Mouse (Mus musculus) erythroid progenitor cell, adult 5-6 weeks (primary cell): ENCODE measurements around the gene Tex19.1. TPM values are rescaled to one million over a fixed set of nuclear protein-coding genes. Genes with fewer than 3 reads are reported as not detected.
"Not testable (repeated sequence)": the region's sequence is repeated elsewhere in the genome, so short reads cannot be mapped to it uniquely, and the experiment has no call there.

Source experiments
- ATAC-seq: replicated peaks from 2 replicates; pipeline ENCODE4 v1.8.0; 2016; ENCODE audit warnings: moderate number of reproducible peaks, mild to moderate bottlenecking, moderate TSS enrichment, inconsistent platforms; ENCODE audit not compliant: poor library complexity, low FRiP score, severe bottlenecking
- total RNA-seq, 2 experiments: library from RNA; stranded (forward) in 1 of 2; stranded (reverse) in 1 of 2; fragments of 150-400 nt in 1 of 2; fragments of 186-747, 209-891 nt in 1 of 2; gene quantifications; 2 replicates each; pipeline versions ENCODE4 v1.2.3 to v1.2.4; 2015 to 2017; ENCODE audit warnings: low replicate concordance in 2 of 2

The Tex19.1 gene
- not detected in 2 replicates for total RNA-seq (2015; ENCODE audit: low replicate concordance)
- not detected in 2 replicates for total RNA-seq (2017; ENCODE audit: low replicate concordance)

GRCm38 (mm10) chr11:121145865-121146264 is at the start of gene Tex19.1:
Gene Tex19.1, plus strand, starts transcription at chr11:121146143.
- ATAC-seq, result no peak

DNA sequence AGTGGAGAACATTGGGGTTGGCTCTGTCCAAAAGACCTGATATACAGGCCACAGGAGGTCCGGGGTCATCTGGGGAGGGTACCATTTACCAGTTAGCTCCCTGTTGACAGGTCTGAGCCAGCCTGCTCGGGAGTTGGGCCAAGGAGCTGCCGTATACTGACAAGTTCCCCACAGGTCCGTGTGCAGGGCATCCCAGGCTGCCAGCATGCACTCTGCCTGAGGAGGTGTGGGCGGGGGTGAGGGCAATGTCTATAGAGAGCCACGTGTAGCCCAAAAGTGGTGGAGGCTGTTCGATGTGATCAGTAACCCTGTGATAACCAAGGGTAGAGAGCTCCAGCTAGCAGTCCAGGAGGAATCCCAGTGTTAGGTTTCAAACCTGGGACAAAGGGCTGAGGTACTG is 46.2 kb upstream of the Tex19.1 start:
- ATAC-seq, result no peak

DNA sequence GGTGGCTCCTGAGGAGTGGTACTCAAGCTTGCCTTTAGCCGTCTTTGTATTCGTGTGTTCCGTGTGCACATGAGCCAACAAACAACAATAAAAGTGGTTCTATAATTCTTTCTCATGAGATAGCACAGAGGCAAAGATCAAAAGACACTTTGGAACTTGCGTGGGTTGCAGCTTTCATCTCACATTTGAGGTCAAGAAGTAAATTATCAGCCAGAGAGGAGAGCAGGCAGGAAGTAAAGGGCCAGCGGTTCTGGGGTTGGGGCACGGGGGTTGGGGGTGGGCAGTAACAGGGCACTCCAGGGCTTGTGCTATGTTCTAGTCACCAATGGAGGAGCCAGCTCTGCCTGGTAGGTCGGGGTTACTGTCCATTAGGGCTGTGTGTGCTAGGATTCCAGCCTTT is 45.3 kb upstream of the Tex19.1 start:
- no peak for ATAC-seq

DNA sequence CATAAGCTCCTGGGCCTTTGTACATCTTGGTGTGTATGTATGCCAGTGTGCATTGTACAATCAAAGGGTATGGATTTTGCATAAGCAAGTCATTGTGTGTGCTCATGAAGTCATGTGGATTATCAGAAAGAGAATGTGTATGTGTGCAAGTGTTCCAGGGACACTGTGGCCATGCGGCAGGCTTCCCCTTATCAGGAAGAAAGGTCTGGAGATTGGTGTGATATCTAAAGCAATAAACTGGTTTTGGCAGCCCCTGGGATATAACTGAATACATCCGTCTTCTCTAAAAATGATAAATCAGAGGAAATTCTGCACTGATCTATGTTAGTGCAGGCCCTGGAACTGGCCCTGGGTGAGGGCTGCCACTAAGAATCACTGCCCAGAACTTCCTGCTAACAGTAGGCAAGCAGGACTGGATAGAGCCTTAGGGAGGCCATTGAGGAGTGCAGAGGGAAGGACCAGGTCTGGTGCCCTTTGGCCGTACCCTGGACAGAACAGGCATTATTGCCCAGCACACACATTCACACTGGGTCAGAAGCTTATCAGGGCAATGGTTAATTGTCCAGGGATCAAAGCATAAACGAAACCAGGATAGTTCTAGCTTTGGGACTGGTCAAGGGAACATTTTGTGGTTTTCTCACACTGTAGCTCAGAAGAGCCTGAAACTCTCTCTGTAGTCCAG is 44.7 kb upstream of the Tex19.1 start:
- no peak for ATAC-seq

GRCm38 (mm10) chr11:121107242-121107641 is 38.7 kb upstream of the Tex19.1 start:
- not testable (repeated sequence) for ATAC-seq

- ATAC-seq, result no peak
These were observed 37.9 kb upstream of the Tex19.1 start for GRCm38 (mm10) chr11:121108061-121108460.

DNA sequence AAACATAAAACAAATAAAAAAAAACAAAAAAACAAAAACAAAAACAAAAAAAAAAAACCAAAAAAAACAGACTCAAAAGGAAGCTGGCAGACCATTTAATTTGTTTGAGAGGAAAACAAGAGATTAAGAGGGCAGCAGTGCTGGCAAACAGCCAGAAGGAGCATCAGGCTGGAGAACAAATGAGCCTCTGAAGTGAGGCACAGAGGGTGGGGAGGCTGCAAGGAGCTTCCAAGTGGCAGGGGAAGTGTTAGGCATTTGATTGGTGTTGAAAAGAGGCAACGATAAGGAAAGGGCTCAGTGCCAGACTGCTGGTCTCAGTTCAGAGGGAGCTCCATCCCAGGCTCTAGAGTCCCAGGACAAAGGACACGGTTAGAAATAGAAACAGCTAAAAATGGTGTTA is 36.0 kb upstream of the Tex19.1 start:
- ATAC-seq, result no peak

GRCm38 (mm10) chr11:121111051-121111450 is 34.9 kb upstream of the Tex19.1 start:
- no peak for ATAC-seq

DNA sequence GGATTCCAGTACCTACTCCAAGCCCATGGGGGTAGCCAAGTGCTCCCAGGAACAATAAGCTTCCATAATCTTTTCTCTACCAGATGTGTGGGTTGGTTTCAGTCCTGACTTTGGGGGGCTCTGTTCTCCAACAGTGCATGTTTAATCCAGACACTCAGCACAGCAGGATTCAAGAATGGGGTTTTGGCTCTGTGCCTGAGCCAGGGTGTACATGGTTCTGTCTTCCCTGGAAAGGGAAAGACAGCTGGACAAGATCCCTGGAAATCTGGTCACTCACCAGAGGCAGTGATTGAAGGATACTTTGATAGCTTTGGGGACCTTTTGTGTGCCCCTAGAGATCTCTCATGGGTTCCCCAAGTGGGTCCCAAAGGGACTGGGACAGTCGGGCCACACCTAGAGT is 34.3 kb upstream of the Tex19.1 start:
- ATAC-seq, result no peak

- no peak for ATAC-seq
These were observed 33.7 kb upstream of the Tex19.1 start for GRCm38 (mm10) chr11:121112091-121112775.

- ATAC-seq, result peak; percentile 31; the same call in 1 of the 2 replicates
These were observed 27.8 kb upstream of the Tex19.1 start for GRCm38 (mm10) chr11:121118106-121118505.

DNA sequence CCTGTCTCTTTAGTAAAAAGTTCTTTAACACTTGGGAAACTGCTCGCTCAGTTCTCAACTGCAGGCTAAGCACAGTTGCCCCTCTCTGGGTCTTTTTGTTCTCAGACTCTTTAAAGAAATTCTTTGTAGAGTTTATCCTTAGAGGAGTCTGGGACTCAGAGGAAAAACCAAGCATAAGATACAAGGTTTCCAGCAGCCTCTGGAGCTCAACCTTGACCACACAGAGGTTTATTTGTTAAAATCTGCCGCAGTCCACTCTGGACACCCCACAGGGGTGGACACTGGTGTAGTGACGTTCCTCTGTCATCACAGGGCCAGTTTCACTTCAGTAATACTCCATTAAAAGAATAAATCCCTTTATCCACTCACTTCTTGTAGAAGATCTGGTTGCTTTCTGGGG is 27.4 kb upstream of the Tex19.1 start, which contains the start of gene Tex19.2:
Gene Tex19.2 (minus strand): TSS at position 101 of the 400 bp plus-strand sequence.
- no peak for ATAC-seq

GRCm38 (mm10) chr11:121121151-121121550 is 24.8 kb upstream of the Tex19.1 start:
- ATAC-seq, result no peak

DNA sequence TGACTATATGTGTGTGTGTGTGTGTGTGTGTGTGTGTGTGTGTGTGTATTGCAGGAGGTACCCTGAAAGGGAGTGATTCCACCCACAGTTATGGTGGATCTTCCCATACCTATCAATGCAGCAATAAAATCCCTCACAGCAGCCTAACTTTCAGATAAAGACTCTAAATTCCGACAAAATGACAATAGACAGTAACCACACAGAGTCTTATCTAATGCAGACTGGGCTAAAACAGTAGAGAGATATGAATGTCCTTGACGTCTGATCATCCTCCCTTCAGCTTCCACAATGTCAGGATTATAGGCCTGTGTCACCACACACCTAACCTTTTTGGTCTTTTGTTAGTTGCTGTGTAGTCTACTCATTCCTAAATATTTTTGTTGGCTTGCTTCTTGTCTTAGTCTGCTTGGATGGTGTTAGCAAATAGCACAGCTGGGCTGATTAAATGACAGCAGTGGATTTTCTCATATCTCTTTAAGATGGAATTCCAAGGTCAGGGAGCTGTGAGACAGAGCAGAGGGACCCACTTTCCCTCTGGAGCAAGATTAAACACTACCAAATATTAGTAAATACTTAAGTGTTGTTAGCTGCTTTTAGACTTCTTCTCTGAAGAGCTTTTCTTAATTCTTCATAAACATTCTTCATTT is 23.8 kb upstream of the Tex19.1 start:
- ATAC-seq, result no peak

GRCm38 (mm10) chr11:121123438-121123837 is 22.5 kb upstream of the Tex19.1 start:
- no peak for ATAC-seq

DNA sequence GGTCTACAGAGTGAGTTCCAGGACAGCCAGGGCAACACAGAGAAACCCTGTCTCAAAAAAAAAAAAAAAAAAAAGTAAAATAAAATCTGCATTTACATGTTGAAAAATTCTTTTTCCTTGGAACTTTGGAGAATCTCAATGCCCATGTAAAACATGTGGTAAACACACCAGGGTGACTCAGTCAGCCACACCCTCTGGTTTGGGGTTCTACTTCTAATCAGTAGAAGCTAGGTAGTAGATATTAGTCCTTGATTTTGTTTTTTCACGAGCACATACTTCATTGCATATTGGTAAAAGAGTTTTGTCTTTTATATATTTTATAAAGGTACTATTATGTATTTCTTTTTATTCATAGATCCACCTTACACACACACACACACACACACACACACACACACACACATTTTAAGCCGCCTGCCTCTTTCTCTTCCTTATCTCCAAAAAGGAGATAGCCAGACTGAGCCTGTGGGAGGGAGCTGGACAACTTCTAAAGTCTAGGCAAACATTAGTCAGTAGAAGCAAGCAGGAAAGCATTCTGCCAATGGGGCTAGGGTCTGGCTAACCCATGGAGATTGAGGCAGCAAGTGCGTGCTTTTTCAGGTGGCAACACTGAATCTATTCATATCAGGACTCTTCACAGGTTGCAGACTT is 20.3 kb upstream of the Tex19.1 start:
- no peak for ATAC-seq

- ATAC-seq, result peak; percentile 76
These were observed 19.5 kb upstream of the Tex19.1 start for GRCm38 (mm10) chr11:121126395-121126794.

DNA sequence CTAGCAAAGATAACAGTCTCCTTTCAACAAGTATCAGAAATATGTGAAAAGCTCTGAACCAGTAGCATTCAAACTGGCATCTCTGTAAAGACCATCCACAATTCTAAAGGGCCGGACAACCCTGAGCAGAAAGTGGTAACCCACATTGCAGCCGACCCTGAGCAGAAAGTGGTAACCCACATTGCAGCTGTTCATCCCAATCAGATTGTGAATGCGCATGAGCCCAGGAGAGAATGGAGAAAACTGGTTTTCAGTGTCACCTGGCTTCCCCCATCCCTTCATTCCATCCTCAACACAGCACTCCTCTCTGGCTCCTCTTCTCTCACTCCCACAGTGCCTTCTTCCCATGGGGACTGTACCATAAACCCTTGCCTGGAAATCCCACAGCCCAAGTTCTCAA is 18.5 kb upstream of the Tex19.1 start:
- ATAC-seq, result no peak

GRCm38 (mm10) chr11:121129616-121130015 is 16.3 kb upstream of the Tex19.1 start:
- no peak for ATAC-seq

GRCm38 (mm10) chr11:121134600-121134999 is 11.3 kb upstream of the Tex19.1 start:
- no peak for ATAC-seq
